Mouse (Mus musculus): ENCODE data around the gene Mrtfa.

- TF ChIP-seq CTCF (IDR thresholded peaks at IDR 0.05; ENCODE audit: control insufficient read depth, insufficient read depth, low read length) (no peak), POLR2A (IDR thresholded peaks at IDR 0.05; ENCODE audit: borderline replicate concordance, control insufficient read depth, low read depth, low read length) (no peak)
Measured at GRCm38 (mm10) chr15:81122535-81122934, 68.0 kb downstream of the Mrtfa start.
